Mouse (Mus musculus) liver, embryonic 16.5 days (tissue): ENCODE measurements around the gene Mybbp1a. TPM values are rescaled to one million over a fixed set of nuclear protein-coding genes. Genes with fewer than 3 reads are reported as not detected.

Experiments used
- ATAC-seq: fragments of 200-750 bp; cut with Nextera tagmentation; 2 replicates; pipeline ENCODE4 v1.8.0; 2017; ENCODE audit warnings: low read depth, mild to moderate bottlenecking, moderate number of reproducible peaks, moderate library complexity
- H3K27ac ChIP-seq: fragments of 300-500 bp; sonication (generic); 2 replicates; pipeline ENCODE4 v1.5.1; 2014; ENCODE audit warnings: mild to moderate bottlenecking, low read length
- H3K27me3 ChIP-seq: fragments of 300-500 bp; sonication (generic); 2 replicates; pipeline ENCODE4 v1.6.1; 2014; ENCODE audit warnings: low read depth, low read length, mixed read lengths; ENCODE audit not compliant: control insufficient read depth, insufficient read depth
- H3K36me3 ChIP-seq: fragments of 300-500 bp; sonication (generic); 2 replicates; pipeline ENCODE4 v1.6.1; 2014; ENCODE audit warnings: mild to moderate bottlenecking; ENCODE audit not compliant: control insufficient read depth, insufficient read depth
- H3K4me1 ChIP-seq: fragments of 300-500 bp; sonication (generic); 2 replicates; pipeline ENCODE4 v1.6.1; 2014; ENCODE audit warnings: low read depth, low read length, mixed read lengths; ENCODE audit not compliant: control insufficient read depth
- H3K4me2 ChIP-seq: fragments of 300-500 bp; sonication (generic); 2 replicates; pipeline ENCODE4 v1.6.1; 2014; ENCODE audit warnings: low read depth, low read length, mixed read lengths
- H3K4me3 ChIP-seq: fragments of 300-500 bp; sonication (generic); 2 replicates; pipeline ENCODE4 v1.5.1; 2014; ENCODE audit warnings: low read depth, mild to moderate bottlenecking, low read length
- H3K9ac ChIP-seq: fragments of 300-500 bp; sonication (generic); 2 replicates; pipeline ENCODE4 v1.6.1; 2014; ENCODE audit warnings: low read depth, low read length
- H3K9me3 ChIP-seq: fragments of 300-500 bp; sonication (generic); replicated peaks from 2 replicates; pipeline ENCODE4 v1.6.1; 2016; ENCODE audit warnings: low read length; ENCODE audit not compliant: control insufficient read depth
- WGBS: fragments of 180-500 bp; shearing (Covaris S2); extraction: QIAGEN DNeasy Blood & Tissue Kit; methylation state at CpG from one replicate; pipeline ENCODE4 v1.1.7; 2014; ENCODE audit not compliant: insufficient replicate concordance; 5-methylcytosine and 5-hydroxymethylcytosine counted together
- polyA plus RNA-seq: library from polyadenylated mRNA; unstranded; fragments of >200 nt; fragmentation: Nextera tagmentation; extraction: Ambion mirVana; gene quantifications from 2 replicates; pipeline ENCODE4 v1.2.1, GENCODE M21; 2015

The Mybbp1a gene
- polyA plus RNA-seq, 1 experiment from 2014 or later, result 68.2 TPM

DNA sequence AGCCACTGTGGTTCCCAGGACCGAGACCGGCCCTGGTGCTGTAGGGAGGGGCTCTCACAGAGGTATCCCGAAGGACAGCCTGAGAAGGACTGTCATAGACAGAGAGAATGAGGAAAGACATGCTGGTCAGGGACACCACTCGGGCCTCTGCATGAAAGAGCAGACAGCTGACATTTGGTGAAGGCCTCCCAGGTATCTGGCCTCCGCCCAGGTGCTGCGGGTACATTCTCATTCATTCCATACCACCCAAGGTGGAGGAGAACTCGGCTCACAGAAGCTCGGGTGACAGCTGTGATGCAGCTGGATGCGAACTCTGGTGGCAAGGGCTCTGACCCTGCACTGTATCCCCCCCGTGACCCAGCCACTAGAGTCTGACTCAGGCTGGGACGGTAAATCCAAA, 44.8 kb downstream of the Mybbp1a start:
- no peaks in the 10 kb centered on the region for H3K36me3 ChIP-seq
- ATAC-seq, result no peak
- H3K4me1 ChIP-seq, result peaks cover 51% of the 10 kb centered on the region
- WGBS, result 50% methylated on average over 11 of the region's 11 CpGs
- no peak overlapping the region for H3K4me3 ChIP-seq
- H3K27me3 ChIP-seq, result peaks cover 24% of the 10 kb centered on the region
- H3K27ac ChIP-seq, result no peak overlapping the region
- H3K4me2 ChIP-seq, result no peak overlapping the region
- no peak overlapping the region for H3K9ac ChIP-seq
- H3K9me3 ChIP-seq, result no peaks in the 10 kb centered on the region

DNA sequence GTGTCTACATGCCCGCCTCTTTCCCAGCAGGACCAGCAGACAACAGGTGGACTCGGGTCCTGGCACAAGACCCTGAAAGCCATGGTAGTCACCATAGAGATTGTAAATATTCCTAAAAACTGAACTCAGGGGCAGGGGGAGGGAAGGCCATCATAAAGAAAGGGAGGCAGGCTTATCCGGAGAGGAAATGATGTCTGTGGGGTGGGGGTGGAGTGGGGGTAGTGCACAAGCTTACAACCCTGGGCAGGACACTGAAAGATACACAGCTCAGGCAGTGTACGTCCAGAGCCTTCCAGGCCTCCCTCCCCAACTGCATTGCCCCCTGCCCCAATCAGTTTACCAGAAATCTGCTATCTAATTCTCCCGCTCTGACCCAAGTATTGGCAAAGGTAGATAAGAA, 46.0 kb downstream of the Mybbp1a start:
- ATAC-seq, result no peak
- Histone ChIP-seq H3K4me1 (peaks cover 39% of the 10 kb centered on the region), H3K9ac (no peak overlapping the region), H3K36me3 (no peaks in the 10 kb centered on the region), H3K9me3 (no peaks in the 10 kb centered on the region), H3K27ac (no peak overlapping the region), H3K4me3 (no peak overlapping the region), H3K27me3 (peaks cover 25% of the 10 kb centered on the region), H3K4me2 (0 out of 2 replicates have a peak overlapping the region, but pooled peaks have one; percentile 13)
- WGBS, result 18% methylated on average over 5 of the region's 5 CpGs

DNA sequence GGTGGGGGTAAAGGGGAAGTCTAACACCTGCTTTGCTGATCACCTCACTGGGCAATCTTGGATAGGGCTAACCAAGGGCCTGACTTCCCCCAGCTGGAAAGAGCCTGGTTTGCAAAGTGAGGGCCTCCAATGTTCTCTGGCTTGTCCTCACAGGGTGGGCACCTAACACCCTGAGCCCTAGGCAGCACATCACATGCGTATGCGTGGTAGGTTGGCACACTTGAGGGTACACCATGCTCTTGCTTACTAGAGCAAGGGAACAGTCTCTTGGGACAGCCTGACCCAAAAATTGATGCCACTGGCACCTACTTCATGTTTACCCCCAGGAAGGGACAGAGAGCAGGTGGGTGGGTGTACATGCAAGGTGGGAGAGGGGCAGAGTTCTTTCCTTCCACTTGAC, 46.6 kb downstream of the Mybbp1a start:
- H3K27ac ChIP-seq, result no peak overlapping the region
- H3K4me1 ChIP-seq, result peaks cover 33% of the 10 kb centered on the region
- no peaks in the 10 kb centered on the region for H3K36me3 ChIP-seq
- peaks cover 25% of the 10 kb centered on the region for H3K27me3 ChIP-seq
- 45% methylated on average over 2 of the region's 2 CpGs for WGBS
- H3K9me3 ChIP-seq, result no peaks in the 10 kb centered on the region
- ATAC-seq, result no peak
- no peak overlapping the region; the same call in 1 of the 2 replicates for H3K4me3 ChIP-seq
- H3K9ac ChIP-seq, result no peak overlapping the region
- H3K4me2 ChIP-seq, result no peak overlapping the region

DNA sequence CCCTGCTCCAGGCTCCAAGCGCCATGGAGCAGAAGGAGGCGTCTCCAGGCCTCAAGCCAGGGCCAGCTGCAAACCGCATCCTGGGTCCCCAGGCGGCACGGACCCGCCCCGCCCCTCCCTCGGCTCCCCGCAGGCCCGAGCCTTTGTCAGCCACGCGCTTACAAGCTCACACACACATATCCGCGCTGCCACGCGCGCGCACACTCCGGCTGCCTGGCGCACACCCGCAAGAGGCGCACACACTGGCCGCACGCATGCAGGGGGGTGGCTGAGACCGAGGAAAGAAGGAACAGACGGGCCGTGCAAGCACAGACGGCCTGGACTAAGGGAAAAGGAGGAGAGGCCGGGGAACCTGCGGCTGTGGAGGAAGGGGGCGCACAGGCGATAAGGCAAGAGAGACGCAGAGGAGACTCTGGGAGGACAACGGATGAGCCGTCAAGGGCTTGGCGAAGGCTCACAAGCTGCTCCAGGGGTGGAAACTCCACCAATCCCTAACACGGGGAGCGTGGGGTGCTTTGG, 47.7 kb downstream of the Mybbp1a start:
- Histone ChIP-seq H3K4me1 (peaks cover 30% of the 10 kb centered on the region), H3K9me3 (no peaks in the 10 kb centered on the region), H3K4me2 (peak overlapping the region; percentile 90), H3K27ac (no peak overlapping the region), H3K36me3 (no peaks in the 10 kb centered on the region), H3K9ac (peak overlapping the region; percentile 31), H3K4me3 (peak overlapping the region; percentile 62), H3K27me3 (peaks cover 25% of the 10 kb centered on the region)
- ATAC-seq, result no peak
- WGBS, result 0% methylated on average over 38 of the region's 38 CpGs

DNA sequence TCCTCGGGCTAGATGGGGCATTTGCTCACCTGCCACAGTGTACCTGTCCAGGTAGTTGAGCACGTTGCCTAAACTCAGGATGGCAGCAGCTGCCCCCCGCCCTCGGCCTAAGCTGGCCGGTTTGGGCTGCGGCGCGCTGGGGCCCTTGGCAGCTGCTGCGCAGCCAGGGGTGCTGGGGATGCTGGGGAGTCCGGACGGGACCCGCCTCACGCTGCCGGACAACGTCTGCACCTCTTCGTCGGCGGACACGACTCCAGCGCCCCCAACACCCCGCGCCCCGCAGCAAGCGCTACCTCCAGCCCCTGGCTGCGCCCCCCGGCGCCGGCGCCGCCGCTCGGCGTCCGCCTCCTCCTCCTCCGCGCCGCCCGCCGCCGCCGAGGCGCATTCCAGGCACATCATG, 48.2 kb downstream of the Mybbp1a start:
- Histone ChIP-seq H3K9me3 (no peaks in the 10 kb centered on the region), H3K27me3 (peaks cover 25% of the 10 kb centered on the region), H3K4me1 (peaks cover 32% of the 10 kb centered on the region), H3K4me3 (peak overlapping the region; percentile 62), H3K9ac (peak overlapping the region; percentile 16; the same call in 1 of the 2 replicates), H3K4me2 (peak overlapping the region; percentile 90), H3K36me3 (no peaks in the 10 kb centered on the region), H3K27ac (no peak overlapping the region)
- ATAC-seq, result no peak
- WGBS, result under 1% methylated on average over 26 of the region's 42 CpGs

DNA sequence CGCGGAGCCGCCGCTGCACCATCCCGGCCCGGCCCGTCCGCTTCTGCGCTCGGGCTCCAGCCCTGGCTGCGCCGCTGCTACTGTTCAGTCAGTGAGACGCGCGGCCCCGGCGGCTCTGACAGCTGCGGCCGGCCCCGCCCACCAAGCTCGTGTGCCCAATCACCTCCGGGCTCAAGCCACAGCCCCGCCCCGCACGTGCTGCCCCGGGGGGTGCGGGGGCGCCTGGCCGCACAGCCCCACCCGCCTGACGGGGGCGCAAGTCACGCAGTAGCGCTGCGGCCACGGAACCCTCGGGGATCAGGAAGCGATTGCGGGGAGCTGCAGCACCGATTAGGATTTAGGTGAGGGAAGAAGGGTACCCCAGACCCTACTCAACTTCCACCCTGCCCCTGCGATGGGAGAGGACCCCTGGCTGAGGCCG, 48.7 kb downstream of the Mybbp1a start, which contains the start of gene Spns2:
TSS of gene Spns2 (minus strand) at position 24 of the 421 bp plus-strand sequence.
- H3K36me3 ChIP-seq, result no peaks in the 10 kb centered on the region
- no peak within 1 kb of the TSS for H3K27ac ChIP-seq
- WGBS, result under 1% methylated on average over 42 of the region's 42 CpGs
- H3K4me2 ChIP-seq, result peak within 1 kb of the TSS; percentile 90
- ATAC-seq, result peak; percentile 89
- H3K9ac ChIP-seq, result peak within 1 kb of the TSS; percentile 31
- no peaks in the 10 kb centered on the region for H3K9me3 ChIP-seq
- peaks cover 25% of the 10 kb centered on the region for H3K27me3 ChIP-seq
- H3K4me3 ChIP-seq, result peak within 1 kb of the TSS; percentile 62
- peaks cover 32% of the 10 kb centered on the region for H3K4me1 ChIP-seq

DNA sequence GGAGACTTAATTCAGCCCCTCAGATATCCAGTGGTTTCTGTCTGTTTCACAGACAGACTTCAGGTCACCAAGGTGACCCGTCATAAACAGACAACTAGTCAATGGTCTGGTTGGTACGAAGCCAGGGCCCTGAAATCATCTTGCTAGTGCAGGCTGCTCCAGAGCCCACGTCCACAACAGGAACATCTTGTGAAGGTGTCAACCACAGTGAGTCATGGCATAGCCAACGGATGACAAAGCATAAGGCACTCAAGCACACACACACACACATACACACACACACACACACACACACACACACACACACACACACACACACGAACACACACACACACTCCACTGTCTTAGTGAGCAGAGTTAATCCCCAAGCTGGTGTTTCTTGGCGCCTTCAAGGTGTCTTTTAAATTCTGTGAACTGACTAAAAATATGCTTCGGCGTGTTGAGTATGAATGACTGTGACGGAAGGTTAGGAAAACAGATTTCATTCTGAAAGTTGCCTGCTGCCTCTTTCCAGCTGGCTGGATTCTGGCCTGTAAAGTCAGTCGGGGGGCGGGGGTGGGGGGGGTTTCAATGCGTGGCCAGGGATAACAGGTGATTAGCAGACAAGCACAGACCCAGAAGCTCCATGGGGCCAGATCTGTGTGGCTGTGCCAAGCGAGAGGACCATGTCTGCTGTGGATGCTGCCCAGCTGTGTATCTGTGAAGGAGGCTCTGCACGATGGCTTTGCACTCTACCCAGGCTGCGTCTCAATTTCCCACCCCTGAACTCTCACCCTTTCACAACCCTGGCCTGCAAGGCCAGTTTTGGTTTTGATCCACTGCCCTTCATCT, 50.2 kb downstream of the Mybbp1a start:
- Histone ChIP-seq H3K27ac (no peak overlapping the region), H3K4me3 (no peak overlapping the region), H3K36me3 (no peaks in the 10 kb centered on the region), H3K9me3 (no peaks in the 10 kb centered on the region), H3K9ac (no peak overlapping the region), H3K4me2 (no peak overlapping the region), H3K4me1 (peaks cover 28% of the 10 kb centered on the region), H3K27me3 (peaks cover 25% of the 10 kb centered on the region)
- no peak for ATAC-seq
- WGBS, result 52% methylated on average over 15 of the region's 15 CpGs

DNA sequence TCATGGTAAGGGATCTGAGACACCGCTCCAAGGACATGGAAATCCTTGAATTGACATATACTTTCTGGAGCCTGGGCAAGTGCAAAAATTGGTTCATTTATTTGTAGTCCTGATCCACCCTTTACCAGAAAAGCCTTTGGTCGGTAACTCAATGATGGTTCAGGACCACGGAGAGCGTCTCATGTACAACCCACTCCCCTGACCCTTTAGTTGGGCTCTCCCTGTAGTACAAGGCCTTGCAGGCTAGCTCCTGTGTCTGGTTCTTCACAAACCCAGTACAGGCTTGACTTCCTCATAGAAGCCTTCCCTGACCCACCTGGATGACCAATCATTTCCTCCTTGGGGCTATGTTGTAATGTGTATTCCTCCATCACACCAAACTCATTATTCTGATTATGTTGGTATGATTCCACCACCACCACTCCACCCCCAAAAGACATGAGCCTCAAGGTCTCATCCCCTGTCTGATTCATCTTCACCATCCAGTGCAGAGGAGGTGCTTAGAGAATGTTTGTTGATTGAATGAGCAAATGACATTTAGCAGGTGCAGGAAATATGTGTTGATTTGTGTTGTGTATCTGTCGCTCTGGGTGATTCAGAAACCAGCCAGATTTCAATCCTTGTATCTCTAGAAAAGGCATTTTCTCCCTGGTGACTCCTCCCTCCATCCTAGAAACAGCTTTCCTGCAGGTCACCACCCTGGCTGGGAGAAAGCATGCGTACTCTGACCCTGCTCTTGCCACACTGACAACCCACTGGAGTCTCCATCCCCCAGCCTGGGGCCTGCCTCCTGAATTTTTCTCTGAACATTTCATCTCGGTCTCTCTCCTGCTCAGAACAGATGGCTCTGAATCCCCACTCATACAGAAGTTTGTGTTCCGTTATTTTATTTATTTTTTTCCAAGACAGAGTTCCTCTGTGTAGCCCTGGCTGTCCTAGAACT, 53.2 kb downstream of the Mybbp1a start:
- H3K27me3 ChIP-seq, result peaks cover 14% of the 10 kb centered on the region
- no peak overlapping the region for H3K4me3 ChIP-seq
- no peak overlapping the region for H3K9ac ChIP-seq
- WGBS, result 41% methylated on average over 8 of the region's 8 CpGs
- no peak overlapping the region for H3K4me2 ChIP-seq
- H3K9me3 ChIP-seq, result no peaks in the 10 kb centered on the region
- no peaks in the 10 kb centered on the region for H3K36me3 ChIP-seq
- no peak overlapping the region for H3K27ac ChIP-seq
- ATAC-seq, result no peak
- H3K4me1 ChIP-seq, result peaks cover 5% of the 10 kb centered on the region
